22 mouse cellular contexts compared by ENCODE assay signal in genomic region chr5:115473191-115473590, GRCm38 (mm10). TPM values are rescaled to one million over a fixed set of nuclear protein-coding genes. Genes with fewer than 3 reads are reported as not detected.
A peak's percentile ranks its signal among the peaks of the same experiment; 100 is the strongest.
DNase-seq lines count a peak whose midpoint lies in the region; ATAC-seq and TF ChIP-seq lines count a peak whose summit lies in the region.
"Had no signal": no experiment of that assay in that cellular context is flagged by ENCODE, and none has a peak within 500 bp of the region (broad histone marks: within the 10 kb centered on the region; RNA-seq: fewer than 3 reads in every experiment).

No protein-coding gene starts in this region.

- no peak for DNase-seq in forebrain, postnatal 0 days
- DNase-seq in forebrain, embryonic 14.5 days (ENCODE audit: low spot score), result no peak
- DNase-seq in liver, adult 2 months (ENCODE audit: extremely low read depth, low read depth, low spot score), result no peak
- no peak for DNase-seq in brain, embryonic 14.5 days (ENCODE audit: low read depth)
- DNase-seq in adrenal gland, postnatal 36 days, result no peak
- DNase-seq: cerebellum, postnatal 14 days; embryo, embryonic 11 days; gastrocnemius, postnatal 36 days; heart, postnatal 36 days; left cerebral cortex, postnatal 4 days; lung, postnatal 4 days; right cerebral cortex, postnatal 25 days; thymus, postnatal 14 days had no signal

- H3K79me2 ChIP-seq in liver, adult 2 months (ENCODE audit: control insufficient read depth, insufficient read depth, low read length), result no peaks in the 10 kb centered on the region

- ATAC-seq in forebrain, postnatal 0 days, result no peak
- no peak for ATAC-seq in forebrain, embryonic 14.5 days
- ATAC-seq in liver, embryonic 12.5 days, result no peak
- no peak for ATAC-seq in forebrain, embryonic 16.5 days

- peaks cover 8% of the 10 kb centered on the region; the same call in 1 of the 2 replicates for H3K4me1 ChIP-seq in forebrain, postnatal 0 days (ENCODE audit: insufficient read depth)
- no peaks in the 10 kb centered on the region for H3K4me1 ChIP-seq in forebrain, embryonic 14.5 days (ENCODE audit: control insufficient read depth, insufficient read depth, low read length)
- H3K4me1 ChIP-seq in liver, adult 2 months (ENCODE audit: control insufficient read depth, insufficient read depth, low read length), result no peaks in the 10 kb centered on the region
- H3K4me1 ChIP-seq in liver, embryonic 12.5 days, result peaks cover 28% of the 10 kb centered on the region
- peaks cover 86% of the 10 kb centered on the region for H3K4me1 ChIP-seq in E14TG2a.4 (replicated peaks; ENCODE audit: low read depth, low read length)
- peaks cover 11% of the 10 kb centered on the region for H3K4me1 ChIP-seq in forebrain, embryonic 16.5 days (replicated peaks; ENCODE audit: control insufficient read depth, insufficient read depth, low read length)

- H3K9me3 ChIP-seq in forebrain, postnatal 0 days (ENCODE audit: low read length), result no peaks in the 10 kb centered on the region
- no peaks in the 10 kb centered on the region for H3K9me3 ChIP-seq in forebrain, embryonic 14.5 days (replicated peaks; ENCODE audit: control insufficient read depth, low read length)
- H3K9me3 ChIP-seq in liver, embryonic 12.5 days (replicated peaks), result no peaks in the 10 kb centered on the region
- no peaks in the 10 kb centered on the region for H3K9me3 ChIP-seq in E14TG2a.4 (ENCODE audit: low read length)
- no peaks in the 10 kb centered on the region for H3K9me3 ChIP-seq in forebrain, embryonic 16.5 days (ENCODE audit: control insufficient read depth, low read length)
- H3K9me3 ChIP-seq: embryonic facial prominence, embryonic 15.5 days; forebrain, embryonic 10.5 days; heart, embryonic 12.5 days; liver, embryonic 15.5 days; midbrain, embryonic 10.5 days; neural tube, embryonic 13.5 days had no signal

- no peak overlapping the region for H3K4me2 ChIP-seq in forebrain, postnatal 0 days (ENCODE audit: low read depth)
- no peak overlapping the region for H3K4me2 ChIP-seq in forebrain, embryonic 14.5 days (ENCODE audit: low read length)
- H3K4me2 ChIP-seq in liver, embryonic 12.5 days, result no peak overlapping the region
- no peak overlapping the region for H3K4me2 ChIP-seq in forebrain, embryonic 16.5 days (ENCODE audit: low read length)
- H3K4me2 ChIP-seq: embryonic facial prominence, embryonic 15.5 days; heart, embryonic 12.5 days; neural tube, embryonic 13.5 days had no signal

- H3K4me3 ChIP-seq in forebrain, postnatal 0 days (ENCODE audit: low read depth, low read length), result no peak overlapping the region
- no peak overlapping the region for H3K4me3 ChIP-seq in forebrain, embryonic 14.5 days (ENCODE audit: low read depth, low read length)
- no peak overlapping the region for H3K4me3 ChIP-seq in liver, adult 2 months (ENCODE audit: insufficient read depth, low read depth, low read length)
- H3K4me3 ChIP-seq in liver, embryonic 12.5 days, result no peak overlapping the region
- no peak overlapping the region for H3K4me3 ChIP-seq in E14TG2a.4 (replicated peaks; ENCODE audit: low read length)
- H3K4me3 ChIP-seq in forebrain, embryonic 16.5 days (replicated peaks; ENCODE audit: low read length), result no peak overlapping the region
- H3K4me3 ChIP-seq: embryonic facial prominence, embryonic 15.5 days; forebrain, embryonic 10.5 days; heart, embryonic 12.5 days; liver, embryonic 15.5 days; midbrain, embryonic 10.5 days; neural tube, embryonic 13.5 days had no signal

- no peaks in the 10 kb centered on the region for H3K36me3 ChIP-seq in forebrain, postnatal 0 days (ENCODE audit: insufficient read depth)
- H3K36me3 ChIP-seq in forebrain, embryonic 14.5 days (ENCODE audit: control insufficient read depth, insufficient read depth, low read length), result peaks cover 4% of the 10 kb centered on the region; the same call in 1 of the 2 replicates
- no peaks in the 10 kb centered on the region; the same call in 1 of the 2 replicates for H3K36me3 ChIP-seq in liver, adult 2 months (ENCODE audit: control insufficient read depth, insufficient read depth, low read length)
- no peaks in the 10 kb centered on the region for H3K36me3 ChIP-seq in liver, embryonic 12.5 days
- H3K36me3 ChIP-seq in E14TG2a.4 (ENCODE audit: insufficient read depth, low read length), result peaks cover 77% of the 10 kb centered on the region
- no peaks in the 10 kb centered on the region for H3K36me3 ChIP-seq in forebrain, embryonic 16.5 days (ENCODE audit: control insufficient read depth, insufficient read depth)
- H3K36me3 ChIP-seq: liver, embryonic 15.5 days had no signal

- H3K27ac ChIP-seq in forebrain, postnatal 0 days (ENCODE audit: low read depth, low read length), result no peak overlapping the region
- no peak overlapping the region for H3K27ac ChIP-seq in forebrain, embryonic 14.5 days (ENCODE audit: low read depth, low read length)
- no peak overlapping the region for H3K27ac ChIP-seq in liver, adult 2 months (replicated peaks; ENCODE audit: insufficient read depth, low read depth, low read length)
- no peak overlapping the region for H3K27ac ChIP-seq in liver, embryonic 12.5 days
- no peak overlapping the region for H3K27ac ChIP-seq in forebrain, embryonic 16.5 days (ENCODE audit: low read length)
- H3K27ac ChIP-seq: embryonic facial prominence, embryonic 15.5 days; forebrain, embryonic 10.5 days; liver, embryonic 15.5 days; midbrain, embryonic 10.5 days; neural tube, embryonic 13.5 days had no signal

- no peak for TF ChIP-seq POLR2A in liver, adult 2 months (IDR thresholded peaks at IDR 0.05; ENCODE audit: extremely low read depth, insufficient read depth, low read length)
- TF ChIP-seq POLR2A in brain, embryonic 14.5 days (IDR thresholded peaks at IDR 0.05; ENCODE audit: borderline replicate concordance, extremely low read depth, insufficient read depth, insufficient read length, poor library complexity, severe bottlenecking), result no peak

- no peak overlapping the region for H3K9ac ChIP-seq in forebrain, postnatal 0 days
- H3K9ac ChIP-seq in forebrain, embryonic 14.5 days (ENCODE audit: low read length), result no peak overlapping the region
- no peak overlapping the region for H3K9ac ChIP-seq in liver, adult 2 months (ENCODE audit: low read depth, low read length)
- H3K9ac ChIP-seq in liver, embryonic 12.5 days, result no peak overlapping the region
- H3K9ac ChIP-seq in forebrain, embryonic 16.5 days (replicated peaks; ENCODE audit: low read depth, low read length), result no peak overlapping the region
- H3K9ac ChIP-seq: embryonic facial prominence, embryonic 15.5 days; heart, embryonic 12.5 days; liver, embryonic 15.5 days; neural tube, embryonic 13.5 days had no signal

- no peaks in the 10 kb centered on the region for H3K27me3 ChIP-seq in forebrain, postnatal 0 days (ENCODE audit: insufficient read depth, low read length)
- H3K27me3 ChIP-seq in forebrain, embryonic 14.5 days (replicated peaks; ENCODE audit: control insufficient read depth, insufficient read depth, low read length), result no peaks in the 10 kb centered on the region
- H3K27me3 ChIP-seq in liver, adult 2 months (ENCODE audit: control insufficient read depth, insufficient read depth, low read length), result no peaks in the 10 kb centered on the region
- peaks cover 20% of the 10 kb centered on the region for H3K27me3 ChIP-seq in liver, embryonic 12.5 days (replicated peaks)
- H3K27me3 ChIP-seq in E14TG2a.4 (ENCODE audit: insufficient read depth, low read length), result no peaks in the 10 kb centered on the region
- no peaks in the 10 kb centered on the region for H3K27me3 ChIP-seq in forebrain, embryonic 16.5 days (replicated peaks; ENCODE audit: control insufficient read depth, insufficient read depth, low read length)
- H3K27me3 ChIP-seq: embryonic facial prominence, embryonic 15.5 days; heart, embryonic 12.5 days; neural tube, embryonic 13.5 days had no signal

- TF ChIP-seq CTCF in forebrain, postnatal 0 days (IDR thresholded peaks at IDR 0.05; ENCODE audit: low read depth), result peak; percentile 55
- TF ChIP-seq CTCF in liver, adult 2 months (IDR thresholded peaks at IDR 0.05; ENCODE audit: low read depth, low read length), result peak; percentile 13; the same call in 1 of the 2 replicates
- TF ChIP-seq CTCF in E14TG2a.4 (conservative IDR thresholded peaks at IDR 0.05; ENCODE audit: low read length), result peak; percentile 51
- TF ChIP-seq CTCF in brain, embryonic 14.5 days (IDR thresholded peaks at IDR 0.05; ENCODE audit: borderline replicate concordance, extremely low read depth, insufficient read depth, insufficient read length), result peak; percentile 4; the same call in 1 of the 2 replicates

- 74% methylated on average over 10 of the region's 10 CpGs for WGBS in forebrain, postnatal 0 days
- 75% methylated on average over 10 of the region's 10 CpGs for WGBS in forebrain, embryonic 14.5 days
- WGBS in liver, adult 2 months, result 72% methylated on average over 10 of the region's 10 CpGs
- WGBS in liver, embryonic 12.5 days (ENCODE audit: insufficient replicate concordance), result 57% methylated on average over 10 of the region's 10 CpGs
- 74% methylated on average over 10 of the region's 10 CpGs for WGBS in forebrain, embryonic 16.5 days

RNA-seq across cellular contexts. Expression of gene Pla2g1b, which starts 7.1 kb away (rescaled TPM):
- total RNA-seq in forebrain, postnatal 0 days (2014; rRNA removed), result not detected in 2 replicates
- not detected in 2 replicates for polyA plus RNA-seq in forebrain, postnatal 0 days (2015; fragmentation: Nextera tagmentation; extraction: Ambion mirVana)
- not detected in 2 replicates for polyA plus RNA-seq in forebrain, embryonic 14.5 days (2014; fragmentation: Nextera tagmentation; extraction: Ambion mirVana)
- 0.40 and 2.7 TPM in 2 replicates for total RNA-seq in liver, adult 2 months (2014; rRNA removed)
- polyA plus RNA-seq in liver, adult 2 months (2012; rRNA removed), result not detected in 2 replicates
- polyA plus RNA-seq in liver, embryonic 12.5 days (2016; fragmentation: Nextera tagmentation; extraction: Ambion mirVana), result 0.42 and 0.69 TPM in 2 replicates
- not detected in 2 replicates for polyA plus RNA-seq in brain, embryonic 14.5 days (2012; rRNA removed)
- not detected in 2 replicates for polyA plus RNA-seq in forebrain, embryonic 16.5 days (2015; fragmentation: Nextera tagmentation; extraction: Ambion mirVana)
- total RNA-seq in adrenal gland, postnatal 36 days (2021), result not detected
- total RNA-seq: gastrocnemius, postnatal 36 days; heart, postnatal 36 days; left cerebral cortex, postnatal 4 days had no signal
- polyA plus RNA-seq: embryonic facial prominence, embryonic 15.5 days; forebrain, embryonic 10.5 days; liver, embryonic 15.5 days had no signal

RNA-seq across cellular contexts. Expression of gene Sirt4, which starts 11.3 kb away (rescaled TPM):
- total RNA-seq in forebrain, postnatal 0 days (2014; rRNA removed), result 34.5 and 36.3 TPM in 2 replicates
- 18.3 and 18.8 TPM in 2 replicates for polyA plus RNA-seq in forebrain, postnatal 0 days (2015; fragmentation: Nextera tagmentation; extraction: Ambion mirVana)
- 19.5 and 24.3 TPM in 2 replicates for polyA plus RNA-seq in forebrain, embryonic 14.5 days (2014; fragmentation: Nextera tagmentation; extraction: Ambion mirVana)
- total RNA-seq in liver, adult 2 months (2014; rRNA removed), result 11.5 and 15.0 TPM in 2 replicates
- polyA plus RNA-seq in liver, adult 2 months (2012; rRNA removed), result 26.1 and 26.6 TPM in 2 replicates
- polyA plus RNA-seq in liver, embryonic 12.5 days (2016; fragmentation: Nextera tagmentation; extraction: Ambion mirVana), result 6.3 and 7.5 TPM in 2 replicates
- polyA plus RNA-seq in brain, embryonic 14.5 days (2012; rRNA removed), result 57.3 and 89.4 TPM in 2 replicates
- 32.7 and 37.6 TPM in 2 replicates for polyA plus RNA-seq in forebrain, embryonic 16.5 days (2015; fragmentation: Nextera tagmentation; extraction: Ambion mirVana)
- 10 to 100 TPM; 20.8 to 22.6 TPM for total RNA-seq in adrenal gland, postnatal 36 days (2021)

RNA-seq across cellular contexts. Expression of gene Pxn, which starts 33.3 kb away (rescaled TPM):
- 23.5 and 29.8 TPM in 2 replicates for total RNA-seq in forebrain, postnatal 0 days (2014; rRNA removed)
- 14.1 and 14.8 TPM in 2 replicates for polyA plus RNA-seq in forebrain, postnatal 0 days (2015; fragmentation: Nextera tagmentation; extraction: Ambion mirVana)
- polyA plus RNA-seq in forebrain, embryonic 14.5 days (2014; fragmentation: Nextera tagmentation; extraction: Ambion mirVana), result 7.5 and 9.8 TPM in 2 replicates
- total RNA-seq in liver, adult 2 months (2014; rRNA removed), result 10.5 and 15.2 TPM in 2 replicates
- 33.6 and 40.2 TPM in 2 replicates for polyA plus RNA-seq in liver, adult 2 months (2012; rRNA removed)
- 17.4 and 20.1 TPM in 2 replicates for polyA plus RNA-seq in liver, embryonic 12.5 days (2016; fragmentation: Nextera tagmentation; extraction: Ambion mirVana)
- 46.9 and 49.7 TPM in 2 replicates for polyA plus RNA-seq in brain, embryonic 14.5 days (2012; rRNA removed)
- polyA plus RNA-seq in forebrain, embryonic 16.5 days (2015; fragmentation: Nextera tagmentation; extraction: Ambion mirVana), result 20.6 and 22.5 TPM in 2 replicates
- total RNA-seq in adrenal gland, postnatal 36 days (2021), result 10 to 100 TPM; 33.5 to 54.2 TPM

RNA-seq across cellular contexts. Expression of gene Msi1, which starts 43.8 kb away (rescaled TPM):
- total RNA-seq in forebrain, postnatal 0 days (2014; rRNA removed), result 53.8 and 65.9 TPM in 2 replicates
- 48.2 and 49.9 TPM in 2 replicates for polyA plus RNA-seq in forebrain, postnatal 0 days (2015; fragmentation: Nextera tagmentation; extraction: Ambion mirVana)
- 63.3 and 69.4 TPM in 2 replicates for polyA plus RNA-seq in forebrain, embryonic 14.5 days (2014; fragmentation: Nextera tagmentation; extraction: Ambion mirVana)
- total RNA-seq in liver, adult 2 months (2014; rRNA removed), result not detected in 2 replicates
- 0.09 and 0.35 TPM in 2 replicates for polyA plus RNA-seq in liver, adult 2 months (2012; rRNA removed)
- polyA plus RNA-seq in liver, embryonic 12.5 days (2016; fragmentation: Nextera tagmentation; extraction: Ambion mirVana), result 2.5 and 2.7 TPM in 2 replicates
- polyA plus RNA-seq in brain, embryonic 14.5 days (2012; rRNA removed), result 232 and 238 TPM in 2 replicates
- 53.9 and 62.2 TPM in 2 replicates for polyA plus RNA-seq in forebrain, embryonic 16.5 days (2015; fragmentation: Nextera tagmentation; extraction: Ambion mirVana)
- total RNA-seq in adrenal gland, postnatal 36 days (2021), result 10 to 100 TPM; 15.7 to 18.5 TPM

Comparison
In these comparisons a context has a peak if more than half of its experiments do, and no peak if none do; other contexts are left out.
1. CTCF ChIP-seq: peak in every context shown above with its lines; median percentile 55 in forebrain, postnatal 0 days; 51 in E14TG2a.4; 13 in liver, adult 2 months; 4 in brain, embryonic 14.5 days.